Mouse (Mus musculus) kidney, postnatal 0 days (tissue): ENCODE measurements around the gene Kif23. TPM values are rescaled to one million over a fixed set of nuclear protein-coding genes. Genes with fewer than 3 reads are reported as not detected.
A peak's percentile ranks its signal among the peaks of the same experiment; 100 is the strongest.

Experiments
- ATAC-seq: fragments of 200-750 bp; cut with Nextera tagmentation; replicated peaks from 2 replicates; pipeline ENCODE4 v1.8.0; 2017; ENCODE audit warnings: low read depth, moderate number of reproducible peaks, moderate TSS enrichment, moderate library complexity; ENCODE audit not compliant: low FRiP score
- DNase-seq: peaks from one replicate; pipeline ENCODE4 v3.0.0-alpha.2; 2016; ENCODE audit warnings: low spot score
- H3K27ac ChIP-seq: fragments of 300-500 bp; sonication (generic); 2 replicates; pipeline ENCODE4 v1.5.1; 2014; ENCODE audit warnings: mild to moderate bottlenecking
- H3K27me3 ChIP-seq: fragments of 300-500 bp; sonication (generic); 2 replicates; pipeline ENCODE4 v1.6.1; 2014; ENCODE audit warnings: low read length, mixed read lengths; ENCODE audit not compliant: insufficient read depth
- H3K36me3 ChIP-seq: fragments of 300-500 bp; sonication (generic); 2 replicates; pipeline ENCODE4 v1.6.1; 2014; ENCODE audit warnings: low read length, mixed read lengths; ENCODE audit not compliant: insufficient read depth
- H3K4me1 ChIP-seq: fragments of 300-500 bp; sonication (generic); replicated peaks from 2 replicates; pipeline ENCODE4 v1.6.1; 2014; ENCODE audit warnings: antibody characterized with exemption, low read length, mixed read lengths; ENCODE audit not compliant: insufficient read depth
- H3K4me2 ChIP-seq: fragments of 300-500 bp; sonication (generic); 2 replicates; pipeline ENCODE4 v1.6.1; 2014; ENCODE audit warnings: mild to moderate bottlenecking, low read length, moderate library complexity, mixed read lengths
- H3K4me3 ChIP-seq: fragments of 300-500 bp; sonication (generic); replicated peaks from 2 replicates; pipeline ENCODE4 v1.5.1; 2014; ENCODE audit warnings: low read depth, low read length
- H3K9ac ChIP-seq: fragments of 300-500 bp; sonication (generic); 2 replicates; pipeline ENCODE4 v1.6.1; 2014; ENCODE audit warnings: low read depth, low read length
- H3K9me3 ChIP-seq: fragments of 300-500 bp; sonication (generic); replicated peaks from 2 replicates; pipeline ENCODE4 v1.6.1; 2016; ENCODE audit warnings: low read length, inconsistent platforms, mixed read lengths
- CTCF ChIP-seq: IDR thresholded peaks from 2 replicates; pipeline ENCODE4 v1.5.1; 2016; ENCODE audit warnings: antibody characterized with exemption, low read depth, mild to moderate bottlenecking, moderate library complexity
- WGBS: fragments of 180-500 bp; shearing (Covaris S2); extraction: QIAGEN DNeasy Blood & Tissue Kit; methylation state at CpG from one replicate; pipeline ENCODE4 v1.1.7; 2014; 5-methylcytosine and 5-hydroxymethylcytosine counted together
- polyA plus RNA-seq: library from polyadenylated mRNA; unstranded; fragments of >200 nt; fragmentation: Nextera tagmentation; extraction: Ambion mirVana; gene quantifications from 2 replicates; pipeline ENCODE4 v1.2.1, GENCODE M21; 2015

Gene Kif23
- polyA plus RNA-seq, result 40.1 and 51.2 TPM in 2 replicates

GRCm38 (mm10) chr9:61946623-61947401, at the start of gene Kif23:
Kif23 (minus strand) TSS chr9:61946774.
- DNase-seq (peak; percentile 98), ATAC-seq (peak; percentile 91)
- Histone ChIP-seq H3K36me3 (no peaks in the 10 kb centered on the region), H3K4me1 (no peaks in the 10 kb centered on the region), H3K27ac (peak within 1 kb of the TSS; percentile 66; the same call in 1 of the 2 replicates), H3K9ac (peak within 1 kb of the TSS; percentile 61), H3K4me2 (peak within 1 kb of the TSS; percentile 99), H3K27me3 (no peaks in the 10 kb centered on the region), H3K9me3 (no peaks in the 10 kb centered on the region), H3K4me3 (peak within 1 kb of the TSS; percentile 75)
- WGBS, result under 1% methylated on average over 44 of the region's 44 CpGs
- TF ChIP-seq CTCF, result peak; percentile 87

- H3K4me1 ChIP-seq, result no peaks in the 10 kb centered on the region
- H3K9me3 ChIP-seq, result no peaks in the 10 kb centered on the region
- no peak overlapping the region for H3K9ac ChIP-seq
- no peak for ATAC-seq
- no peak for TF ChIP-seq CTCF
- no peak for DNase-seq
- H3K4me3 ChIP-seq, result no peak overlapping the region
- 74% methylated on average over 4 of the region's 4 CpGs for WGBS
- H3K4me2 ChIP-seq, result no peak overlapping the region
- no peak overlapping the region for H3K27ac ChIP-seq
- H3K36me3 ChIP-seq, result no peaks in the 10 kb centered on the region
- no peaks in the 10 kb centered on the region for H3K27me3 ChIP-seq
Measured at GRCm38 (mm10) chr9:61991158-61991557, 44.6 kb upstream of the Kif23 start.

- H3K4me2 ChIP-seq, result no peak overlapping the region
Measured at GRCm38 (mm10) chr9:61990738-61991137, 44.2 kb upstream of the Kif23 start.

GRCm38 (mm10) chr9:61986055-61986454, 39.5 kb upstream of the Kif23 start:
- no peak overlapping the region for H3K4me2 ChIP-seq
- H3K27me3 ChIP-seq, result no peaks in the 10 kb centered on the region
- no peak overlapping the region for H3K27ac ChIP-seq
- H3K9me3 ChIP-seq, result no peaks in the 10 kb centered on the region
- H3K36me3 ChIP-seq, result no peaks in the 10 kb centered on the region
- 84% methylated on average over 7 of the region's 7 CpGs for WGBS
- no peaks in the 10 kb centered on the region for H3K4me1 ChIP-seq
- no peak overlapping the region for H3K4me3 ChIP-seq
- no peak for TF ChIP-seq CTCF
- no peak overlapping the region for H3K9ac ChIP-seq
- ATAC-seq, result no peak
- no peak for DNase-seq

More at GRCm38 (mm10) chr9:61990738-61991137, 44.2 kb upstream of the Kif23 start:
- DNase-seq (peak; percentile 38), ATAC-seq (no peak)
- Histone ChIP-seq H3K9me3 (no peaks in the 10 kb centered on the region), H3K27me3 (no peaks in the 10 kb centered on the region), H3K36me3 (no peaks in the 10 kb centered on the region), H3K4me3 (no peak overlapping the region), H3K9ac (no peak overlapping the region), H3K4me1 (no peaks in the 10 kb centered on the region), H3K27ac (no peak overlapping the region)
- 23% methylated on average over 3 of the region's 3 CpGs for WGBS
- no peak for TF ChIP-seq CTCF

GRCm38 (mm10) chr9:61985183-61985863, 38.7 kb upstream of the Kif23 start:
- Histone ChIP-seq H3K9me3 (no peaks in the 10 kb centered on the region), H3K27ac (no peak overlapping the region), H3K4me3 (no peak overlapping the region), H3K27me3 (no peaks in the 10 kb centered on the region), H3K4me1 (no peaks in the 10 kb centered on the region), H3K9ac (no peak overlapping the region), H3K4me2 (no peak overlapping the region), H3K36me3 (no peaks in the 10 kb centered on the region)
- ATAC-seq (no peak), DNase-seq (peak; percentile 64)
- WGBS, result 35% methylated on average over 11 of the region's 11 CpGs
- TF ChIP-seq CTCF, result peak; percentile 77

- Histone ChIP-seq H3K9ac (no peak overlapping the region), H3K4me1 (no peaks in the 10 kb centered on the region), H3K27me3 (no peaks in the 10 kb centered on the region), H3K27ac (no peak overlapping the region), H3K4me2 (no peak overlapping the region), H3K36me3 (no peaks in the 10 kb centered on the region), H3K4me3 (no peak overlapping the region), H3K9me3 (no peaks in the 10 kb centered on the region)
- no peak for TF ChIP-seq CTCF
- ATAC-seq, result no peak
- 78% methylated on average over 7 of the region's 7 CpGs for WGBS
- DNase-seq, result no peak
Measured at GRCm38 (mm10) chr9:61982940-61983620, 36.5 kb upstream of the Kif23 start.
